Mouse (Mus musculus) liver, embryonic 14.5 days (tissue): ENCODE measurements at regions not wholly inside any gene's neighbourhood (a gene's known extent, or its start where the extent isn't known, plus 50 kb on each side); places are given as distances from the start of the nearest gene placed in this dataset.

Experiments used
- ATAC-seq: fragments of 200-750 bp; cut with Nextera tagmentation; 2 replicates; pipeline ENCODE4 v1.8.0; 2017; ENCODE audit warnings: moderate number of reproducible peaks, mild to moderate bottlenecking, moderate library complexity; ENCODE audit not compliant: insufficient read depth
- DNase-seq, 3 experiments: peaks; one replicate each; pipeline ENCODE4 v3.0.0-alpha.2; 2012 to 2013; ENCODE audit warnings: low read depth in 3 of 3, low spot score in 3 of 3
- H3K27ac ChIP-seq: fragments of 300-500 bp; sonication (generic); 2 replicates; pipeline ENCODE4 v1.5.1; 2014; ENCODE audit warnings: moderate library complexity, mild to moderate bottlenecking, control low read depth, inconsistent platforms
- H3K27me3 ChIP-seq: fragments of 300-500 bp; sonication (generic); 2 replicates; pipeline ENCODE4 v1.6.1; 2014; ENCODE audit warnings: mild to moderate bottlenecking, low read length, moderate library complexity; ENCODE audit not compliant: control insufficient read depth, insufficient read depth
- H3K36me3 ChIP-seq: fragments of 300-500 bp; sonication (generic); replicated peaks from 2 replicates; pipeline ENCODE4 v1.6.1; 2014; ENCODE audit warnings: low read depth; ENCODE audit not compliant: control insufficient read depth, insufficient read depth
- H3K4me1 ChIP-seq, 2 experiments: fragments of 200-500 bp in 1 of 2; fragments of 300-500 bp in 1 of 2; sonication (generic) in 1 of 2; replicated peaks; 2 replicates each; pipeline ENCODE4 v1.6.1; 2012 to 2014; ENCODE audit warnings: antibody characterized with exemption in 1 of 2, inconsistent platforms in 1 of 2, low read length in 1 of 2; ENCODE audit not compliant: control insufficient read depth in 2 of 2, insufficient read depth in 2 of 2
- H3K4me2 ChIP-seq: fragments of 300-500 bp; sonication (generic); 2 replicates; pipeline ENCODE4 v1.6.1; 2014; ENCODE audit warnings: low read depth, mild to moderate bottlenecking, control low read depth, moderate library complexity
- H3K4me3 ChIP-seq, 2 experiments: fragments of 200-500 bp in 1 of 2; fragments of 300-500 bp in 1 of 2; sonication (generic) in 1 of 2; 2 replicates each; pipeline ENCODE4 v1.5.1; 2012 to 2014; ENCODE audit warnings: low read depth in 2 of 2, low read length in 2 of 2, mild to moderate bottlenecking in 2 of 2, control low read depth in 1 of 2, inconsistent platforms in 1 of 2, moderate library complexity in 1 of 2; ENCODE audit not compliant: insufficient read depth in 1 of 2
- H3K9ac ChIP-seq: fragments of 300-500 bp; sonication (generic); replicated peaks from 2 replicates; pipeline ENCODE4 v1.6.1; 2014; ENCODE audit warnings: mild to moderate bottlenecking, control low read depth, moderate library complexity
- H3K9me3 ChIP-seq: fragments of 300-500 bp; sonication (generic); 2 replicates; pipeline ENCODE4 v1.6.1; 2016; ENCODE audit warnings: low read length, mixed read lengths; ENCODE audit not compliant: control insufficient read depth
- CTCF ChIP-seq: IDR thresholded peaks from 2 replicates; pipeline ENCODE4 v1.5.1; 2016; ENCODE audit warnings: antibody characterized with exemption, low read depth, control low read depth
- EP300 ChIP-seq: IDR thresholded peaks from 2 replicates; pipeline ENCODE4 v1.6.1; 2016; ENCODE audit warnings: antibody characterized with exemption, low read depth
- WGBS: fragments of 180-500 bp; shearing (Covaris S2); extraction: QIAGEN DNeasy Blood & Tissue Kit; methylation state at CpG from one replicate; pipeline ENCODE4 v1.1.7; 2014; ENCODE audit not compliant: insufficient replicate concordance; 5-methylcytosine and 5-hydroxymethylcytosine counted together

GRCm38 (mm10) chr11:52644081-52644768 lies 120.2 kb upstream of the Fstl4 start:
- 20% methylated on average over 6 of the region's 6 CpGs for WGBS
- no peak overlapping the region for H3K4me2 ChIP-seq

DNA sequence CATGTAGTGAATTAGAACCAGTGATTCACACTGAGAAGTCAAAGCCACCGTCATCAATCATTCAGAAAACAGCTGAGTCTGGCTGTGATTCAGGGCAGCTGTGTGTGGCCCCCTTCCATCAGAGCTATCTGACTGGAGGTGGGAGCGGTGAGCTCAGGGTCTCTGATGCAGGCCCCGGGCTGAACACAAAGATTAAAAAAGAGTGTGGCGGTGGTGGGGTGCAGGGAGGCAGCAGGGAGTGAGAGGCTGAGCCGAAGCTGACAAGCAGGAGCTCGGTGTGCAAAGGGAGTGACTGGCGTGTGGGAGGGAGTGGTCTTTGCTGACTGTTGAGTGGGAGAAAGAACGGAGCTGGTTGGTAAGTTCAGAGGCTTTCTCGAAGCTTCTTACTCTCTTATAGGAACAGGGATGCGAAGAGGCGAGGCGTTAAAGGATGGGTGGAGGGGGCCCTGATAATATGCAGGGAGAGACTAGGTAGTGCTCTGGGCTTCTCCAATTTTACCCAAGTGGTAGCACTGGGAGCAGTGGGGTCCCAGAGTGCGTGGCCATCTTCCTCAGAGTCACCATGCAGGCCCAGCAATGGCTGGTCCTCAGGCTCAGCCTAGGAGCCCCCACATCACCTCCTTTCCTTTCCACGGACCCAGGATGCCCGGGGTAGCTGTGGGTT lies 116.1 kb upstream of the Fstl4 start:
- no peak overlapping the region for H3K4me3 ChIP-seq
- DNase-seq (no peak), ATAC-seq (no peak)
- no peaks in the 10 kb centered on the region for H3K36me3 ChIP-seq
- WGBS: 52% methylated on average over 15 of the region's 15 CpGs
- TF ChIP-seq CTCF (no peak), EP300 (no peak)
- H3K27me3 ChIP-seq: no peaks in the 10 kb centered on the region
- peaks cover 0 to 3% of the 10 kb centered on the region in 2 experiments; a peak in 2 of 4 replicates for H3K4me1 ChIP-seq
- no peak overlapping the region for H3K27ac ChIP-seq
- no peaks in the 10 kb centered on the region for H3K9me3 ChIP-seq
- H3K9ac ChIP-seq: no peak overlapping the region
- no peak overlapping the region for H3K4me2 ChIP-seq

More at GRCm38 (mm10) chr11:52644081-52644768, 120.2 kb upstream of the Fstl4 start:
- TF ChIP-seq CTCF: no peak
- TF ChIP-seq EP300: no peak
- Histone ChIP-seq H3K27me3 (no peaks in the 10 kb centered on the region), H3K9ac (no peak overlapping the region), H3K36me3 (no peaks in the 10 kb centered on the region), H3K9me3 (no peaks in the 10 kb centered on the region), H3K4me1 (peaks cover 0 to 3% of the 10 kb centered on the region in 2 experiments; a peak in 2 of 4 replicates), H3K4me3 (no peak overlapping the region), H3K27ac (no peak overlapping the region)
- no peak for DNase-seq
- no peak for ATAC-seq

- Histone ChIP-seq H3K27ac (no peak overlapping the region), H3K36me3 (no peaks in the 10 kb centered on the region), H3K4me1 (peaks cover 0 to 3% of the 10 kb centered on the region in 2 experiments; a peak in 2 of 4 replicates), H3K4me3 (no peak overlapping the region), H3K4me2 (no peak overlapping the region), H3K9ac (no peak overlapping the region), H3K9me3 (no peaks in the 10 kb centered on the region), H3K27me3 (no peaks in the 10 kb centered on the region)
- no peak for DNase-seq
- ATAC-seq: no peak
- WGBS: 47% methylated on average over 8 of the region's 8 CpGs
- TF ChIP-seq CTCF: no peak
- no peak for TF ChIP-seq EP300
Observed at GRCm38 (mm10) chr11:52648849-52649400, 115.5 kb upstream of the Fstl4 start.

- no peak overlapping the region for H3K4me3 ChIP-seq
- WGBS: 63% methylated on average over 7 of the region's 7 CpGs
- DNase-seq: no peak
- H3K27me3 ChIP-seq: no peaks in the 10 kb centered on the region
- TF ChIP-seq CTCF (no peak), EP300 (no peak)
- H3K4me2 ChIP-seq: no peak overlapping the region
- H3K27ac ChIP-seq: no peak overlapping the region
- H3K9me3 ChIP-seq: no peaks in the 10 kb centered on the region
- no peaks in the 10 kb centered on the region for H3K4me1 ChIP-seq
- no peaks in the 10 kb centered on the region for H3K36me3 ChIP-seq
- no peak overlapping the region for H3K9ac ChIP-seq
- no peak for ATAC-seq
Observed at GRCm38 (mm10) chr11:52654640-52655039, 109.8 kb upstream of the Fstl4 start.
